Mouse (Mus musculus) lung, postnatal 14 days (tissue): ENCODE measurements around the gene Gm42906.

Experiments
- DNase-seq: peaks from one replicate; pipeline ENCODE4 v3.0.0; 2021

Gm42906 gene

DNA sequence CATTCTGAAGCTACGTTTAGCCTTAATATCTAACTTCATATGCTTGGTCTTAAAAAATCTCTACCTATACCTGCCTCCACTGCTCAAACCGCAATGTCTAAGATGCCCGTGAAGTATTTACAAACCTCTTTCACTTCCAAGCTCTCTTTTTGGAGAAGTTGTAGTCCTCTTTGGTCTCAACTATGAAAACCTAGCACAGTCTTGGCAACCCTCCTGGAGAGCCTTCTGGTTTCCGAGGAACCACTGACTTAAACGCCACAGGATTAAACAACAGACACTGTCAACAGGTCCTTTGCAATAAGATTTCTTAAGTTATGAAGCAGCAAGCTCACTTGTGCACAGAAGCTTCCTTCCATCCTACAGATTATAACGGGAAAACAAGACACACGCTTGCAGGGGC, 196.1 kb downstream of the Gm42906 start:
- DNase-seq, result no peak

GRCm38 (mm10) chr5:151231411-151231810, 196.6 kb downstream of the Gm42906 start:
- no peak for DNase-seq

GRCm38 (mm10) chr5:151230427-151230826, 197.5 kb downstream of the Gm42906 start:
- no peak for DNase-seq

DNA sequence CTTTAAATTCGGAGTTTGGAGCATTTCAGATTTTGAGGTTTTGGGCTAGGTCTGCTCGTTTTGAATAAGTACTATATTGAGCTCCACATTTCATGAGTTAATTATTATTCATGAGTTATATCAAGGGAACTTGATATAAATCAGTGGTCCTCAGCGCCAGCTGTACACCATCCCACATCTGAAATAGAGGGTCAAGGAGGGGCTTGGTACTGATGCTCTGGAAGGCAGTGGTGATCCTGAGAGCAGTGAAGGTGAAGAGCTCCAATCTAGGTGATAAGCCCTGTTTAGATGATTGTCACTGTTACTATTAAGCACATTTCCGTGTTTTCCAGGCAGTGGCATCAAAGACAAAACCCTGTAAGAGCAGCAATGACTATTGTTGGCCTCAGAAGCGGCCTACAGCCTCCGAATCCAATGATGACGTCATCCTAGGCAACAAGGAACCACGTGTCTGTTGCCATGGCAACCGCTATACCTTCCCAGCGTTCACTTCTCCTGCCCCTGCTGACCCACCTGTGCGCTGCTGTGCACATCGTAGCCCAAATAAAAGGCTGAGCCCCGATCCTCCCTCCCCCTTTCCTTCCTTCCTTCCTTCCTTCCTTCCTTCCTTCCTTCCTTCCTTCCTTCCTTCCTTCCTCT, 199.5 kb downstream of the Gm42906 start:
- no peak for DNase-seq

GRCm38 (mm10) chr5:151223696-151224366, 204.1 kb downstream of the Gm42906 start:
- no peak for DNase-seq

DNA sequence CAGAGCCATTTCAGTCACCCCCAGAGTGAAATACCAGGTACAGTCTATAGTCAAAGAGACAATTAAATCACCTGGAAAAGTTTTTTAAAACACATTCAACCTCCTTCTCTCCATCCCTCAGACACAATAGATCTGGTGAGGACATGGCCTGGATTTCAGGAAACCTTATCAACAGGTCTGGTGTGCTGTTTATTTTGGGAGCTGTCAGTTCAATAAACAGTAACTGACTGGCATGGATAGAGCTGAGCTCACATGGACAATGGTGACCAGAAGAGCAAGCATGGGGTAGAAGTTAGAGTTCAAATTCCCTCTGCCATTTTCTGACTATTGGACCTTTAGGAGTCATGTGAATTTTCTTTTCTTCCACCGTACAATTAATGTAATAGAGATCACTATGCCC, 205.2 kb downstream of the Gm42906 start:
- DNase-seq, result no peak

- DNase-seq, result no peak
Observed at GRCm38 (mm10) chr5:151218689-151219115, 209.3 kb downstream of the Gm42906 start.

- DNase-seq, result no peak
Observed at GRCm38 (mm10) chr5:151213097-151213496, 214.9 kb downstream of the Gm42906 start.

- DNase-seq, result no peak
Observed at GRCm38 (mm10) chr5:151210869-151211268, 217.1 kb downstream of the Gm42906 start.

DNA sequence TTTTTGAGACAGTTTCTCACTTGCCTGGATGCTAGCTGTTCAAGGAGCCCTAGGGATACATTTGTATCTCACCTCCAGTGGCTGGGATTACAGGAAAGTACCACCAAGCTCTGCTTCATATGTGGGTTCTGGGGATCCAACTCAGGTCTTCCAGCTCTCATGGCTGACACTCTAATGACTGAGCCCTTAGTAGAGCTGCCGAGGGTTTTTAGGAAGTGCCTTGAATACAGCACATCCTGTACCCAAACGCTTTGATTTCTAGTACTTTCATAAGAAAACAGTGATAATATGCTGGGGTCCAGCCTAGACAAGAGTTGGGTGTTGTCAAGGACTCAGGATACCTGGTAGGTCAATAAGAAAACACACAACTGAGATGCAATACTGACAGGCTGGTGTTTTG, 217.9 kb downstream of the Gm42906 start:
- no peak for DNase-seq

- DNase-seq, result no peak
Observed at GRCm38 (mm10) chr5:151205017-151205416, 222.9 kb downstream of the Gm42906 start.

GRCm38 (mm10) chr5:151202925-151203324, 225.0 kb downstream of the Gm42906 start:
- no peak for DNase-seq

GRCm38 (mm10) chr5:151201220-151201619, 226.7 kb downstream of the Gm42906 start:
- no peak for DNase-seq

DNA sequence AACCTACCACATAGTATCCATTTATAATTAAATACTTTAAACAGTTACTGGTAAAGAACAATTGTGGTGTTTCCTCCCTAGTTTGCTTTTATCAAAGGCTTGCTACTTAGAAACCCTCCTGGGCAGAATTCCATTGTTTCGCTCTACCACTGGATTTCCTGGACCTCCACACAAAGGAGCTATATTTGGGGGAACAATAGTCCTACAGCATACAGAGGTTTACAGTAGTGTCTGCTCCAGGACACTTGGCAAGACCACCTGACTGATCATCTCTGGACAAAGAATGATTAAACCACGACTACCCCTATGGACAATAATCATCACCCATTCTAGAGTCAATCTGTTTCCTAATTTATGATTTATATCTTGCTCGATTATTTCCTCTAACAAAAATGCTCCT, 228.7 kb downstream of the Gm42906 start:
- DNase-seq, result no peak

GRCm38 (mm10) chr5:151196603-151197272, 231.2 kb downstream of the Gm42906 start:
- no peak for DNase-seq

DNA sequence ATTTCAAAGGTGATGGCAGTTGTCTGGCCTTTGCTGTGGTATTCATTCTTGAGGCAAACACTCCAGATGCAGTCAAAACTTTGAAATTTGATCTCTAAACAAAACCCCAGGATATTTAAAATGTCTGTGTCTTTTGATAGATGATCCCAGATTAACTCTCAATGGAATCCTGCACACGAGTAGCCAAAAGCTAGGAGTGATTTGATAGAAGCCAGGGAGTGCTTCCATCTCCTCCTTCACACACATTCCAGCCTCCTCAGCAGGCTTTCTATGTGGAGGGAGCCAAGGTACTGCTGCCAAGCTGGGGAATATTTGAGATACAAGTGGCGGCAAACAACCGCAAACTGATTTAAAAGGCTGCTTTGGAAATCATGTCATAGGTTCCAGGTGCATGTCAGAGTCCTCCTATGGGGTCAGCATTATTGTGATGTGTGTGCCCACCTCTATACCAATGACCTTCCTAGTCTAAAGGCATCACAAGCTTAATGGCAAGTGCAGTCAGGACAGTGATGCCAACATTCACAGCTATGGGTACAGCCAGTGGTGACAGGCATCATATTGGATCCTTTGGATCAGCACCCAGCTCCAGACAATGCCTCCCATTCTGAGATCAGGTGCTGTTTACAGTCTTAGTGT, 234.0 kb downstream of the Gm42906 start:
- no peak for DNase-seq

DNA sequence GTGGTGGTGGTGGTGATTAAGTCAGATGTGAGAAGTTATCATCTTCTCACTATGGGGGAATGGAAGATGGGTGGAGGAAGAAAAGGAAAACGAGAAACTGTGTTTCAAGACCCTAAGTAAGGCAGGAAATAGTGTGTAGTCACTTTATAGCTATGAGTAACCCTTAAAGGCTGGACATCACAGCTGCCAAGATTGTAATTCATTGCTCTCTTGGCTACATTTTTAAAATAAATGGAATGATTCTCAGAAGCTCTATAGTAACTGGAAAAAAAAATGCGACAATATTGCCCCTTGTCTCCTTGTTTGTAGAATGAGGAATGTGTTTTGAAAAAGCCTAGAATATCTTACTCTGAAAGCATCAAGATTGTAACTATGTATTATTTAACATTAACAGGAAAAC, 235.7 kb downstream of the Gm42906 start:
- DNase-seq, result no peak

GRCm38 (mm10) chr5:151190764-151191163, 237.2 kb downstream of the Gm42906 start:
- DNase-seq, result no peak

DNA sequence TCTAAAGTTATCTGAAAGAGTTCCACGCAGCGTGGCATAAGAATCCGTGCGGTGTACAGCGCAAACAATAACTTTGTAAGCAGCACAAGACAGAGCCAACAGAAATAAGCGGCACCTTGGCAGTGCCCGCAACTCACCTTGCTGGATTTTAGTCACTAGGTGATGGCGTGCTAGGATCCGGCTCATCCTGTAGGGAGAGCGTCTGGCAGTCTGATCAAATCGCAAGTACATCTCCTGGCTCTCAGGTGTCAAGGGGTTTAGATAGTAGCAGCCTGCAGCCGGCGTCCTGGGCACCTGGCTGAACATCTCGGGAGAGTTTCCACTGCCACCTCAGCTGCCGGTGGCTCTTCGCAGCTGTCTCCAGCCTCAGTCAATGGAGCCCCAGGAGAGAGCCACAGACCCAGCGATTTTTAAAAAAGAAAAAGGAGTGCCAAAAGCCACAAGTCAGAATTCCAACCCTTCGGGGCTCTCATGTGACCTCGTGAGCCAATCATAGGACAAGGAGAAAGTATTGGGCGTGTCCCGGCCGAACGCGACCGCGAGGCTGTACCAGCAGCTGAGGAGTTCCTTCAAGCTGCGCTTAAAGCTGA, 238.1 kb downstream of the Gm42906 start:
- peak; percentile 72 for DNase-seq

DNA sequence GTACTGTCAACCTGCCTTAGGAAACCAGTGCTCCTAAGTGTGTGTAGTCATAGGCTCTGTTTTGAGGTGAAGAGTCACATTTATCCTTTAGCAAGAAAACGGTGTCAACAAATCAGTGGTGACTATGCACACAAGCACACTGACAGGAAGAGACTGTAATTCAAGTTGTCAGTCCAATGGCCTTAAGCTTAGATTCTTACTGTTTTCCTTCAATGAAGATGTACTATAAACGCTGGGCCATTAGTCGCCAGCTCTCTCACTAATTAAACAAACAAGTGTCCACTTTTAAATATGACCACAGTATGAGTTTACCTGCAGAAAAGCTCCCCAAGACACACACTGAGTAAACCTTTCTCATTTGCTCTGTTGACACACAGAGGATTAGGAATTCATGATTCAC, 238.6 kb downstream of the Gm42906 start:
- no peak for DNase-seq

GRCm38 (mm10) chr5:151188659-151189058, 239.3 kb downstream of the Gm42906 start:
- no peak for DNase-seq

DNA sequence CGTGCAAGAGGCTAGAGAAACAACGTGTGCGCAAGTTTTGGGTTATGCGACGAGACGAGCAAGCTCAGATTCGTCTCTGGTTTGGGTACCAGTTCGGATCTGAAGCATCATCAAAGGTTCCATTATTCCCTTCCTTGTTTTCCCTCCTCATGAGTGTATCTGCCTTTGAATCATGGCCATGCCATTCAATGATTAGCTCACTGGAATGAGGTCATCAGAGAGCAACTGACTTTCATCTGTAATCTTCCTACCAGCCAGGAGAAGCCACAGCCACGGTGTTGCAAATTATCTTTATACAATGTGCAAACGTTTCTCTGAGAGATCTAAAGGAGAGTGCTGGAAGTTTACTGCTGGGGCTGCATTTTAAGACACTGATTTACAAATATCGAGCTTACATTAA, 240.6 kb downstream of the Gm42906 start:
- DNase-seq, result no peak

DNA sequence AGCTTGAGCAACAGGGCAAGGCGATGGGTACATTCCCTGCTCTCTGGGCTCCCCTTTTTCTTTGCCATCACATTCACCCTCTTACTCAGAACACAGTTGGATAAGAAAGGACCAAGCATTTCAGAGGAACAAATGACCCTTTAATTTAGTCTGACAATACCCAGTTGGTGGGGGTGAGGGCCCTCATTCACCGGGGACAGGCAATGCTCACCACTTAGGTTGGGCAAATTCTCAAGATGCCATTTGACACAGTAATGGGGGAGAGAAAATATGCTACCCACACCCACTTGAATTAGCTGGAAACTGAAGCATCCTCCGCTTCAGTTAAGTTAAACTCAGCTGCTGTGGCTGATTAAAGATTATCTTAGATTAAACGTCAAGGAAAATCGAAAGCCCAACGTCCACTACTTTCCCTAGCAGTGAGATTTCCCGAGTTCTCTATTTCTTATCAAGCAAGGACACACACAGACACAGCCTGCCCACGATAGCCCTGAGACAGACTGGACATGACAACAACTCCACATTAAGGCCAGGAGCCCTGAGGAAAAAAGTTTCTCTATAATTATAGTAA, 242.6 kb downstream of the Gm42906 start:
- DNase-seq, result no peak
